ENCODE assay signal across 11 mouse cellular contexts in the genomic region with DNA sequence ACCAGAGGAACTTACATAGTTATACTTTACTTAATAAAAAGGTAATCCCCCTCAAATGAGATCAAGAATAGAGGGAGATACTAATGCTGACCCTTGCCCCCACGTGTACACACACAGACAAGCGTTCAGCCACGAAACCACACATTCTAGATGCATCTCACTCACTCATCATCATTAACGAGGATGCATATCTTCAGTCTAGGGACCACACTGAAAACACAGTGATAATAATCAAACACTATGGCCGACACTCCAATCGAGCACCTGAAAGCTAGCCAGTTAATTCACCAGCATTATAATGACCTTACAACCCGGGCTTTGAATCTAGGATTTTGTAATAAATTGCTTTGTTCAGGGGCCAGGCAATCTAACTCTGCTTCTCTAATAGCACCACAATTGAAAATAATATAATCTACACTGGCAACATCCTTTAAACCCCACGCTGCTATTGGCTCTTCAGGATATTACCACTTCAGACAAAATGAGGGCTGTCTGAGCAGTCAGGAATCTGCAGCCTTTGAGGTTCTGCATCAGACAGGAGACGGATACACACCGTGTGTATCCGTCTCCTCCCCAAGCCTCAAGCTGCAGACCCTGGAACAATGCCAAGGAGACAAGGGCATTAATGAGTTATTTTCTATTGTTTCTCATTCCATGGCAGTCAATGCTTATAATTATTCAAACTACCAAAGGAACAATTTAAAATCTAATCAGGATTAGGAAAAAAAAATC.
DNase-seq lines count a peak whose midpoint lies in the region; ATAC-seq and TF ChIP-seq lines count a peak whose summit lies in the region.
"Had no signal": no experiment of that assay in that cellular context is flagged by ENCODE, and none has a peak within 500 bp of the region (broad histone marks: within the 10 kb centered on the region; RNA-seq: fewer than 3 reads in every experiment).

No protein-coding gene starts in this region.

- H3K4me2 ChIP-seq in kidney, embryonic 15.5 days, result no peak overlapping the region
- H3K4me2 ChIP-seq in neural tube, embryonic 11.5 days (ENCODE audit: low read depth), result no peak overlapping the region
- no peak overlapping the region for H3K4me2 ChIP-seq in midbrain, embryonic 12.5 days (replicated peaks)
- H3K4me2 ChIP-seq in liver, postnatal 0 days (ENCODE audit: low read depth, low read length), result no peak overlapping the region
- H3K4me2 ChIP-seq: embryonic facial prominence, embryonic 13.5 days; liver, embryonic 13.5 days had no signal

- TF ChIP-seq CTCF in liver, postnatal 0 days (IDR thresholded peaks at IDR 0.05; ENCODE audit: low read depth), result no peak

- H3K4me3 ChIP-seq in kidney, embryonic 15.5 days (replicated peaks), result no peak overlapping the region
- H3K4me3 ChIP-seq in neural tube, embryonic 11.5 days (ENCODE audit: low read depth, low read length), result no peak overlapping the region
- no peak overlapping the region for H3K4me3 ChIP-seq in midbrain, embryonic 12.5 days
- no peak overlapping the region for H3K4me3 ChIP-seq in liver, postnatal 0 days (ENCODE audit: low read depth, low read length)
- H3K4me3 ChIP-seq: embryonic facial prominence, embryonic 13.5 days; liver, embryonic 13.5 days had no signal

- ATAC-seq in kidney, embryonic 15.5 days (replicated peaks; ENCODE audit: low FRiP score), result peak; percentile 56; the same call in 1 of the 2 replicates
- ATAC-seq in neural tube, embryonic 11.5 days (ENCODE audit: insufficient read depth, low FRiP score, low TSS enrichment), result peak; percentile 63; the same call in 1 of the 2 replicates
- peak; percentile 79 for ATAC-seq in midbrain, embryonic 12.5 days (ENCODE audit: low FRiP score, low read depth)
- no peak for ATAC-seq in liver, postnatal 0 days

- 65% methylated on average over 11 of the region's 11 CpGs for WGBS in kidney, embryonic 15.5 days
- 66% methylated on average over 11 of the region's 11 CpGs for WGBS in neural tube, embryonic 11.5 days
- WGBS in midbrain, embryonic 12.5 days, result 51% methylated on average over 11 of the region's 11 CpGs
- WGBS in liver, postnatal 0 days (ENCODE audit: insufficient replicate concordance), result 59% methylated on average over 11 of the region's 11 CpGs

- no peak overlapping the region for H3K27ac ChIP-seq in kidney, embryonic 15.5 days
- no peak overlapping the region for H3K27ac ChIP-seq in neural tube, embryonic 11.5 days (ENCODE audit: low read depth, low read length)
- peak overlapping the region; percentile 55 for H3K27ac ChIP-seq in midbrain, embryonic 12.5 days (replicated peaks)
- H3K27ac ChIP-seq in liver, postnatal 0 days (ENCODE audit: low read depth), result no peak overlapping the region
- H3K27ac ChIP-seq: embryonic facial prominence, embryonic 13.5 days; liver, embryonic 13.5 days had no signal

- no peaks in the 10 kb centered on the region for H3K4me1 ChIP-seq in kidney, embryonic 15.5 days
- no peaks in the 10 kb centered on the region for H3K4me1 ChIP-seq in neural tube, embryonic 11.5 days (ENCODE audit: control insufficient read depth, insufficient read depth, low read length)
- H3K4me1 ChIP-seq in midbrain, embryonic 12.5 days, result peaks cover 6% of the 10 kb centered on the region; the same call in 1 of the 2 replicates
- no peaks in the 10 kb centered on the region for H3K4me1 ChIP-seq in liver, postnatal 0 days (ENCODE audit: insufficient read depth)
- H3K4me1 ChIP-seq: embryonic facial prominence, embryonic 13.5 days; liver, embryonic 13.5 days had no signal

- no peak for TF ChIP-seq EP300 in liver, postnatal 0 days (IDR thresholded peaks at IDR 0.05; ENCODE audit: low read depth)

- no peaks in the 10 kb centered on the region for H3K36me3 ChIP-seq in kidney, embryonic 15.5 days
- no peaks in the 10 kb centered on the region for H3K36me3 ChIP-seq in neural tube, embryonic 11.5 days (ENCODE audit: control insufficient read depth, insufficient read depth, low read length)
- H3K36me3 ChIP-seq in midbrain, embryonic 12.5 days, result no peaks in the 10 kb centered on the region
- no peaks in the 10 kb centered on the region for H3K36me3 ChIP-seq in liver, postnatal 0 days (replicated peaks; ENCODE audit: insufficient read depth, low read length)
- H3K36me3 ChIP-seq: embryonic facial prominence, embryonic 13.5 days; liver, embryonic 13.5 days had no signal

- no peak overlapping the region for H3K9ac ChIP-seq in kidney, embryonic 15.5 days
- no peak overlapping the region for H3K9ac ChIP-seq in neural tube, embryonic 11.5 days (ENCODE audit: low read length)
- no peak overlapping the region for H3K9ac ChIP-seq in midbrain, embryonic 12.5 days (replicated peaks)
- H3K9ac ChIP-seq in liver, postnatal 0 days (replicated peaks), result no peak overlapping the region
- H3K9ac ChIP-seq: embryonic facial prominence, embryonic 13.5 days; liver, embryonic 13.5 days had no signal

- H3K27me3 ChIP-seq in kidney, embryonic 15.5 days, result no peaks in the 10 kb centered on the region
- H3K27me3 ChIP-seq in neural tube, embryonic 11.5 days (ENCODE audit: control insufficient read depth, insufficient read depth, low read length), result no peaks in the 10 kb centered on the region
- H3K27me3 ChIP-seq in midbrain, embryonic 12.5 days, result no peaks in the 10 kb centered on the region
- no peaks in the 10 kb centered on the region for H3K27me3 ChIP-seq in liver, postnatal 0 days (ENCODE audit: insufficient read depth, low read length)
- H3K27me3 ChIP-seq: embryonic facial prominence, embryonic 13.5 days; liver, embryonic 13.5 days had no signal

- no peak for DNase-seq in kidney, adult 18-20 months
- DNase-seq in neural tube, embryonic 11.5 days (ENCODE audit: low spot score), result no peak
- no peak for DNase-seq in neural tube, embryonic 10.5 days (ENCODE audit: extremely low spot score, low spot score)
- no peak for DNase-seq in liver, postnatal 0 days
- DNase-seq in liver, result no peak
- DNase-seq: cerebellum, adult 8-10 months; liver, embryonic 13.5 days; thymus, postnatal 14 days had no signal

- H3K9me3 ChIP-seq in kidney, embryonic 15.5 days (replicated peaks), result no peaks in the 10 kb centered on the region
- H3K9me3 ChIP-seq in neural tube, embryonic 11.5 days (ENCODE audit: control insufficient read depth, low read length), result no peaks in the 10 kb centered on the region
- no peaks in the 10 kb centered on the region for H3K9me3 ChIP-seq in midbrain, embryonic 12.5 days
- H3K9me3 ChIP-seq in liver, postnatal 0 days (ENCODE audit: low read length), result no peaks in the 10 kb centered on the region
- H3K9me3 ChIP-seq: embryonic facial prominence, embryonic 13.5 days; liver, embryonic 13.5 days had no signal
